Mouse (Mus musculus) skeletal muscle tissue, adult 2 months (tissue): ENCODE measurements at regions not wholly inside any gene's neighbourhood (a gene's known extent, or its start where the extent isn't known, plus 50 kb on each side); places are given as distances from the start of the nearest gene placed in this dataset.
"Not testable (repeated sequence)": the region's sequence is repeated elsewhere in the genome, so short reads cannot be mapped to it uniquely, and the experiment has no call there.

Experiments
- DNase-seq: peaks from one replicate; pipeline ENCODE4 v3.0.0-alpha.2; 2012; ENCODE audit warnings: low read depth, low spot score

GRCm38 (mm10) chr6:101882938-101883337 lies 505.2 kb upstream of the Pdzrn3 start:
- no peak for DNase-seq

GRCm38 (mm10) chr6:101874894-101875293 lies 497.2 kb upstream of the Pdzrn3 start:
- DNase-seq = no peak

GRCm38 (mm10) chr6:101858895-101859294 lies 481.2 kb upstream of the Pdzrn3 start:
- no peak for DNase-seq

GRCm38 (mm10) chr6:101840695-101841094 lies 463.0 kb upstream of the Pdzrn3 start:
- no peak for DNase-seq

- no peak for DNase-seq
Measured at GRCm38 (mm10) chr6:101837563-101837962, 459.9 kb upstream of the Pdzrn3 start.

GRCm38 (mm10) chr6:101793986-101794385 lies 416.3 kb upstream of the Pdzrn3 start:
- DNase-seq = no peak

- DNase-seq = no peak
Measured at GRCm38 (mm10) chr6:101777864-101778263, 400.2 kb upstream of the Pdzrn3 start.

GRCm38 (mm10) chr6:101773151-101773550 lies 395.5 kb upstream of the Pdzrn3 start:
- DNase-seq = no peak

- no peak for DNase-seq
Measured at GRCm38 (mm10) chr6:101735107-101735506, 357.4 kb upstream of the Pdzrn3 start.

GRCm38 (mm10) chr6:101720513-101720912 lies 342.8 kb upstream of the Pdzrn3 start:
- no peak for DNase-seq

GRCm38 (mm10) chr6:101689684-101690083 lies 312.0 kb upstream of the Pdzrn3 start:
- no peak for DNase-seq

- no peak for DNase-seq
Measured at GRCm38 (mm10) chr6:101686578-101686977, 308.9 kb upstream of the Pdzrn3 start.

GRCm38 (mm10) chr6:101685734-101686133 lies 308.0 kb upstream of the Pdzrn3 start:
- DNase-seq = no peak

- no peak for DNase-seq
Measured at GRCm38 (mm10) chr6:101684390-101684789, 306.7 kb upstream of the Pdzrn3 start.

- DNase-seq = no peak
Measured at GRCm38 (mm10) chr6:101674846-101675245, 297.1 kb upstream of the Pdzrn3 start.

GRCm38 (mm10) chr6:101670770-101671169 lies 293.1 kb upstream of the Pdzrn3 start:
- DNase-seq = no peak

- no peak for DNase-seq
Measured at GRCm38 (mm10) chr6:101669118-101669845, 291.6 kb upstream of the Pdzrn3 start.

GRCm38 (mm10) chr6:101654351-101654750 lies 276.7 kb upstream of the Pdzrn3 start:
- DNase-seq = no peak

- DNase-seq = not testable (repeated sequence)
Measured at GRCm38 (mm10) chr6:101650348-101650747, 272.7 kb upstream of the Pdzrn3 start.

- DNase-seq = no peak
Measured at GRCm38 (mm10) chr6:101617295-101617694, 239.6 kb upstream of the Pdzrn3 start.

- no peak for DNase-seq
Measured at GRCm38 (mm10) chr6:101616776-101617175, 239.1 kb upstream of the Pdzrn3 start.

GRCm38 (mm10) chr6:101609015-101609414 lies 231.3 kb upstream of the Pdzrn3 start:
- no peak for DNase-seq

GRCm38 (mm10) chr6:101603083-101603482 lies 225.4 kb upstream of the Pdzrn3 start:
- DNase-seq = no peak

GRCm38 (mm10) chr6:101596995-101597394 lies 219.3 kb upstream of the Pdzrn3 start:
- DNase-seq = no peak
